Mouse (Mus musculus) layer of hippocampus, adult 9-11 months (tissue): ENCODE measurements around the gene Copz1.
"Not testable (repeated sequence)": the region's sequence is repeated elsewhere in the genome, so short reads cannot be mapped to it uniquely, and the experiment has no call there.

Experiments
- DNase-seq: peaks from one replicate; pipeline ENCODE4 v3.0.0; 2022

Copz1 gene

DNA sequence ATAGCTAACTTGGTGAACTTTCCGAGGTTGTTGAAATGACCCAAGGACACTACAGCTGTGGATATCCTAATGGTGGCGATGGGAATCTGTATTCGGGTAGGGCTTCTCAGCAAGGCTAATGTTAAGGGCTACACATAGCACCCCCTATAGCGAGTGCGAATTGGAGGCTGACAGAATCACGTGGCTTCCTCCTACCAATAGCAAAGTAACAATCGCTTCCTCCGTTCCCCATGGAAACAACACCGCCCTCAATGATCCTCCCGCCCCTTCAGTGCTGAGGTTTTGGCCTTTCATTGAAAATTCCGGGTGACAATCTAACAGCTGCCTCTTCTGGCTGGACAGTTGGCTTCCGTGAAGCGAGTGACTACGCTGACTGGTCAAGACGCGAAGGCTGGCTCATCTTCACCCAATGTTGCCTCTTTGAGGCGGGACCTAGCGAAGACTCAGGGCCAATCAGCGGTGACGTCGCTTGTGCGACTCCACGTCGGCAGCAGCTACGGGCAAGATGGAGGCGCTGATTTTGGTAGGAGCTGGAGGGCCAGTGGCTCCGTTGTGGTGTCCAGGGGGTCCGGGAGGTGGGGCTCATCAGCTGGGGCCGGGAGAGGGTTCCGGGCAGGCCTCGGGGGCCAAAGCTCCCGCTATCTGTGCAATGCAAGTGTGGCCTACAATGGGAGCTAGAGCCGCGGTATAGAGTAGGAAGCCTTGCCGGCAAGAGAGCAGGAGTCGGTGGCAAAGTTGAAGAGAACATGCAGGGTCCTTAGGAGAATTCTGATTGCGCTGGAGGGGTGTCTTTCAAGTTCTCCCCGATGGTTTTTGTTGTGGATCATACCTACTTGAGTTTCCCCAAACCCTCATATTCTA is at the start of gene Copz1:
TSS of gene Copz1 (plus strand) at position 296 of the 861 bp plus-strand sequence.
- peak; percentile 99 for DNase-seq

GRCm38 (mm10) chr15:103224161-103224560 is 48.4 kb upstream of the Copz1 start:
- DNase-seq = no peak

- DNase-seq = no peak
Observed at GRCm38 (mm10) chr15:103227022-103227421, 45.5 kb upstream of the Copz1 start.

DNA sequence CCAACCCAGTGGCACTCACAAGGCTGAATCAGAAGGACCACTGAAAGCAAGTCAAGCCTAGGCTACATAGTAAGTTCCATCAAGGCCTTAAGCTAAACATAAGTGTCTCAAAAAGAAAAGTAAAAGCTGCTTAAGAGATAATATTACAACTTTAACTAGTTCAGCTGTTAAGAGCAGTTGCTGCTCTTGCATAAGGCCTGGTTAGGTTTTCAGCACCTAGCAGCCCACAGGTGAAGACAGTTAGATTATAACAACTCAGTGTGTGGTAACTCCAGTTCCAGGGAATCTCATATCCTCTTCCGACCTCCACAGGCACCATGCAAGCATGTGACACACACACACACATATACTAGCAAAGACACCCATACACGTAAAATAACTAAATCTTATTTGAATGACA is 44.9 kb upstream of the Copz1 start:
- DNase-seq = no peak

GRCm38 (mm10) chr15:103228904-103229303 is 43.6 kb upstream of the Copz1 start:
- no peak for DNase-seq

GRCm38 (mm10) chr15:103233119-103233518 is 39.4 kb upstream of the Copz1 start:
- DNase-seq = no peak

- DNase-seq = no peak
Observed at GRCm38 (mm10) chr15:103237295-103237694, 35.2 kb upstream of the Copz1 start.

GRCm38 (mm10) chr15:103239130-103239684 is 33.3 kb upstream of the Copz1 start:
- DNase-seq = peak; percentile 98

DNA sequence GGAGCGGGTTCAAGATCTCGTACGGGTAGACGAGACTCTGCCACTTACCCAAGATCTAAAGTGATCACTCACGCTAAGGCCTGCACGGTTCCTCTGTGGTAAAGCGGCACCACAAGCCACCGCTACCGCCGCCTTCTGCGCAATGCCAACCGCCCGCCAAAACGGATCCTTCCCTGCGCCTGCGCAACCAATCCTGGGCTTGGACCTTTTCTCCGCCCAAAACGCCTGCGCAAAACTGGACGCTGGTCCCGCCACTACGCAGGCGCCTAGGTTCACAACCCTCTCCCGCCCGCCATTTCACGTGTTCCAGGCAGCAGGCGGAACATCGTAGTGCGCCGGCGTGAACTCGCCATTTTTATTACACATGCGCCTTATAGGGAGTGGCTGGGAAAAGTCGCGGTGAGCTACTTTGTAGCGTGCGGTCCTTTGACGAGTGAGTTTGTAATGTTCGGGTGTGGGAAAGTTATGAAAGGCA is 32.8 kb upstream of the Copz1 start, which contains the start of gene Cbx5:
TSS of gene Cbx5 (minus strand) at position 132 of the 475 bp plus-strand sequence.
- peak; percentile 99 for DNase-seq

DNA sequence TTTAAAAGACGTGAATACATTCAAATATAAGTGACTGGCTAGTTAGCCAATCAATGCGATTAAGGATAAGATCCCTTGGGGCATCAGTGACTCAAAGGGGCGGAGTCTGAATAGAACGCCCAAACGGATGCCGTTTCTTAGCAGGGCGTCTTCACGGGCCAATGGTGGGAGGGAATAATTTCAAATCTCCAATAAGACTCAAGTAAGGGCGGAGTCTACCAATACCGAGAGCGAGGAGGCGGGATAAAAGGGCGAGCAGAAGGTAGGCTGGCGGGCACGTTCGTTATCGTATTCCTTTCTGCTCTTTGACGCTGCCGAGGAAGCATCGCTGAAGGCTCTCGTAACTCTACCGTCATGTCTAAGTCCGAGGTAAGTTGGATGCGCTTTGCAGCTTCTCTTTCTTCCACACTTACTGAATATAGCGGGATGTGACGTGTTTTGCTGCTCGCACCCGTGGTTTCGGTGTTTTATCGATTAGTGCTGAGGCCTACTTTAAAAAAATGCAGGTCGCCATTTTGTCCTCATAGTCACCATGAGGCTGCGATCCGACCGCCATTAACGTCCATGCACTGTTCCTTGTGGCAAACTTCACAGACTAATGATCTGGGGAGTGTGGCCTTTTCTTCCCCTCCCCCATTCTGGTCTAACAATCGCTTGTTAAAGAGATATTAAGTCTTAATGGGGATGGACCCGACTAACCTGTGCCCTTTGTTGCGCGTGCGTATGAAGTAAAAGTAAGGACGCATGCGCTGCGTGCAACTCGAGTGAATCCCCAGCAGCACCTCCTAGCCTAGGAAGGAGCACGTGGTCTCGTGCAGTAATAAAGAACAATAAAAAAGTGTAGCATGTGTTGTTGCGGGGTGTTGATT is 32.1 kb upstream of the Copz1 start, which contains the start of gene Hnrnpa1:
TSS of gene Hnrnpa1 (plus strand) at position 273 of the 869 bp plus-strand sequence.
- DNase-seq = peak; percentile 98

GRCm38 (mm10) chr15:103241071-103242018 is 31.2 kb upstream of the Copz1 start:
- not testable (repeated sequence) for DNase-seq

DNA sequence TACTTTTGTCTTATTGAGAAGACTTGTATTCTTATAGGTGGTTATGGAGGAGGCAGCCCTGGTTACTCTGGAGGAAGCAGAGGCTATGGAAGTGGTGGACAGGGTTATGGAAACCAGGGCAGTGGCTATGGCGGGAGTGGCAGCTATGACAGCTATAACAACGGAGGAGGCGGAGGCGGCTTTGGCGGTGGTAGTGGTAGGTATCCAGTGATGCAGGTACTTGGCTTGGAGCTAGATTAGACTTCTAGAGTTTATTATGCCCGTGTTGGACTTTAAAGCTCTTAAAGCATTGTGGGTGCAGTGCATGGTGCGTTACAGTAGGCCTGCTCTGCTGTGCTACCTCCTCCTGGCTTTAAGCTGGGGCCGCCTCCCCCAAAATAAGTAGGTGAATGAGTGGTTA is 29.6 kb upstream of the Copz1 start:
- no peak for DNase-seq

DNA sequence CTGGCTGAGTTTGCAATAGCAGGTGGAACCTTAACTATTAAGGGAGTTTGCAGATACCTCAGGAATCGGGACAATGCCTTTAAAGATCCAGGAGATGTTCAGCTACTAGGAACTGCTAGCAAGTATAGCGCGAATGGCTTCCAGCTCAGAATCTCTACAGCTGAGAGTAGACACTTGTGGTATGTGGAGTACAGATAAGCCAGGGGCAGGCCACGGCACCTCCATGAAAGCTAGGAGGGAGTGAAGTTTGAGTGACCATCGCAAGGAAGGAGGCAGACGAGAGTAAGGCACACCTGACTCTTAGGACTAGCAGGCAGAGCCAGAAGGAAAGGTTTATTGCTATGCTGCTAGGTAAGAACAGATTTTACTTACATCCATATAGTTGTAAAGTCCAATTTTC is 26.9 kb upstream of the Copz1 start:
- no peak for DNase-seq

DNA sequence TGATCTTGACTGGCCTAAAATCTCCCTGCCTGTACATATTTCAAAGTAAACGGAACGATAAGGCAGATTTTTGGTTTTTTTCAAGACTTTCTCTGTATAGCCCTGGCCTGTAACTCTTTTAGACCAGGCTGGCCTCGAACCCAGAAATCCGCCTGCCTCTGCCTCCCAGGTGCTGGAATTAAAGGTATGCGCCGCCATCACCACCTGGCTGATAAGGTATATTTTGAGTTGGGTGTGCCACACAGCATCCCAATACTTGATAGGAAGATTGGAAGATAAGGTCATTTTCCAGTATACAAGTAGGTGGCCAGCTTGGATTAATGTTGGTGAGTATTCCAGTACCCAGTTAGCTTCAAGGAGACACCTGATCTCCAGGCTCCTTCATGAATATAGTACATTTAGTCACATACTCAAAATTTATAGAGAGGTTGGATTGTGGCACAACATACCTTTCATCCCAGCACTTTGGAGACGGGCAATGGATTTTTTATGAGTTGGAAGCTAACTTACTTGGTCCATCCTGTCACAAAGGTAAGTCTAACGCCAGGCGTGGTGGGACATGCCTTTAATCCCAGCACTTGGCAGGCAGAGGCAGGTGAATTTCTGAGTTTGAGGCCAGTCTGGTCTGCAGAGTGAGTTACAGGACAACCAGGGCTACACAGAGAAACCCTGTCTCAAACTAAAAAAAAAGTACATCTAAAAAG is 25.3 kb upstream of the Copz1 start:
- no peak for DNase-seq

DNA sequence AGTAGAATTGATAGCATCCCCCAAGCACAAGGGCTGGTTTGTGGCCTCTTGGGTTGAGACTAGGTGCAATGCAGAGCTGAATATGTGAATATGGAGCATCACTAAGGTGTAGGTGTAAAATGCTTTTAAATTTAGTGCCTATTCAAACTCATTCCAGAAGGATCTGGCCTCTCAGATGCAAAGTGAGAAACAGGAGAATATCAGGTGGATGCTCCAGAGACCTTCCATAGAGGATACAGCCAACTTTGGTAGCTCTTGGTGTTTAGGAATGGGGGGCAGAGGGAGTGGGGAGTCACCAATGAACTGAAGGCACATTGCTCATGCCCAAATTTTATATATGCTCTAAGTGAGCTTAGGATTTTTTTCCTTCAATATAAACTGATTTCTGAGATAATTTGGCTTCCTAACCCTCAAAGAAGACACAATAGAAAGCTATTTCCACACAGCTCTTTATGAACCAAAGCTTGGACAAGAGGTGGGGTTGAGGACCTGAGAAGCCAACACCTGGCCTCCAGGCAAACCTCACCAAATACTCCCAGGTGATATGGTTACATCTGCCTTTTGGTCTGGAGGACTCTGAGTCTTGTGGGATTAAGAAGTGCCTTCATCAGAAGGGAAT is 24.6 kb upstream of the Copz1 start:
- DNase-seq = no peak

DNA sequence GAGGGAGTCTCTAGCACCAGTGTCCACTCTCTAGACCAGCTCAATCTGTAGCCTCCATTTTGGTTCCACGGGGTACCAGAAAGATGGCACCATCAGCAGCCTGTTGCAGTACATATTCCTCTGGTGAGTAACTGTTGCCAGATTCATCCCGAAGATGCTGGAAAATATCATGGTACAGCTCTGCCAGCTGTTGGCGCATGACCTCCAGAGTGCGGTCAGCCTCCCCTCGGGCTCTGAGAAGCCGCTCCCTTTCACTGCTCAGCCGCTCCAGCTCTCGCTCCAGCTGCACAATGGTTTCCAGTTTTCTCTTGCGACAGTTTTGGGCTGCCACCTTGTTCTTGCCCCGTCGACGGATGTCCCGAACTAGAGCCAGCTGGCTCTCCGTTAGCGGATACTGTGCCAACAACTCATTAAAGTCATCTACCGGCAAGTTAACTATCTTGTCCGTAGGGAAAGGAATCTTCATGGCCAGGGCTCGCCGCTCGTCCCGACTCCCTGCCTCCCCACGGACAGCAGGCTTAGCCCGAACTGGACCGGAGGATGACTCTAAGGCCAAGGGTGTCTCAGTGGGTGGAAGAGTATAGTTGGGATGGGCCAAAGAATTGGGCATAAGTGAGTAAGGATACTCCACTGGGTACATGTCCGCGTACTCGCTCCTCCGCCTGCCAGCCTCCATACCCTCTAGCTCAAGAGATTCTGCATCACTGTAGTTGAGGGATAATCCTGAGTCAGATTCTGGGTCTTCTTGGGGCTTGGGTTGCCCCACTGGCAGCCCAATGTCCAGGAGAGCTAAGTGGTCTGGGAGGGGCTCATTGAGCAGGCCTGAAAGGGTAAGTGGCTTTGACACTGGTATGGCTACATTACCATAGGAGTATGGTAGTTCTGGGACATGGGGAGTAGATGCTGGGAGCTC is 23.9 kb upstream of the Copz1 start:
- DNase-seq = peak; percentile 14

GRCm38 (mm10) chr15:103249511-103249910 is 23.0 kb upstream of the Copz1 start:
- DNase-seq = not testable (repeated sequence)

GRCm38 (mm10) chr15:103250195-103250740 is 22.2 kb upstream of the Copz1 start:
- peak; percentile 34 for DNase-seq

GRCm38 (mm10) chr15:103251595-103251994 is 20.9 kb upstream of the Copz1 start:
- no peak for DNase-seq
